In genomic region chr3:121133039-121133438, GRCm38 (mm10) we compare ENCODE assay signal across 15 mouse cellular contexts.
"Had no signal": no experiment of that assay in that cellular context is flagged by ENCODE, and none has a peak within 500 bp of the region (broad histone marks: within the 10 kb centered on the region; RNA-seq: fewer than 3 reads in every experiment).

No protein-coding gene starts in this region.

- DNase-seq: cerebellum, adult 2 months; cerebellum, adult 8-10 months; cerebellum, adult 9-10 months; cerebellum, adult 9-11 months; cerebellum, postnatal 10 days; cerebellum, postnatal 14 days; cerebellum, postnatal 36 days; embryo, embryonic 11 days; gastrocnemius, adult 2 months; gastrocnemius, postnatal 10 days; gastrocnemius, postnatal 14 days; gastrocnemius, postnatal 25 days; gastrocnemius, postnatal 36 days; heart, adult 18-20 months; heart, adult 2 months had no signal
